Mouse (Mus musculus) frontal cortex, postnatal 25 days (tissue): ENCODE data around the gene Asprv1.

ENCODE experiments used
- DNase-seq, 2 experiments: peaks; one replicate each; pipeline ENCODE4 v3.0.0; 2022; ENCODE audit warnings: low spot score in 2 of 2

Gene Asprv1

DNA sequence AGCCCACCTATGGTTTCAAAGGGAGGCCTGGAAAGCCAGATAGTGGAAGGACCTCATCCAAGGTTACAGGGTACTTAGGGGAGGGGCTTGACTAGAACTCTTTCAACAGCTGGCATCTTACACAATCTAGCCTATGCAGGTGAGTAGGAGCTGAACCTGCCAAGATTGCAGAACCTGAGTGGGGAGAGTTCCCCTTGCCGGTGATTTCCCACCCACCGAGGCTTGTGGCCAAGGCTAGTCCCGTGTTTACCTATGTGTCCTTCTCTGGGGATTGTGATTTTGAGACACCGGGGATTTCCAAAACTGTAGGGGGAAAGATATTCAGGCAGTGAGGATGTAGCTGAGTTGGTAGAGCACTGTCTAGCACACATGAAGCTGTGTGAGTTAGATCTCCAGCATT lies 12.7 kb upstream of the Asprv1 start:
- no peak for DNase-seq

DNA sequence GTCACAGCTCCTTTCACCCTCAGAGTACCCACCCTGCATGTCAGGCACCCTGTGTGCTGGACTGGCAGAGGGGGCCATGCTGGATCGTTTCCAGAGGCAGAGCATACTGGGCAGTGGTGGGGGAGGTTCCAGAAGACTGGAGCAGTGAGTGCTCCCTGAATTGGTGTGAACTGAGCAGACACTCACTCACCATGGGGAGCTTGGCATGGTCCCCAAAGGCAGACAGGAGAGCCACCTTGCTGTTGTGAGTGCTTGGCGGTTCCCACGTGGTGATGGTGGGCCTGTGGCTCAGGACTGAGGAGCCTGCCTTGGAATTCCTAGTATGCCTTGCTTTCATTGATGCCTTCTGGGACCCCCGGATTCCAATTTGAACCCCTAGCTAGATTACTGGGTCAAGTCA lies 4.8 kb upstream of the Asprv1 start:
- no peak for DNase-seq

DNA sequence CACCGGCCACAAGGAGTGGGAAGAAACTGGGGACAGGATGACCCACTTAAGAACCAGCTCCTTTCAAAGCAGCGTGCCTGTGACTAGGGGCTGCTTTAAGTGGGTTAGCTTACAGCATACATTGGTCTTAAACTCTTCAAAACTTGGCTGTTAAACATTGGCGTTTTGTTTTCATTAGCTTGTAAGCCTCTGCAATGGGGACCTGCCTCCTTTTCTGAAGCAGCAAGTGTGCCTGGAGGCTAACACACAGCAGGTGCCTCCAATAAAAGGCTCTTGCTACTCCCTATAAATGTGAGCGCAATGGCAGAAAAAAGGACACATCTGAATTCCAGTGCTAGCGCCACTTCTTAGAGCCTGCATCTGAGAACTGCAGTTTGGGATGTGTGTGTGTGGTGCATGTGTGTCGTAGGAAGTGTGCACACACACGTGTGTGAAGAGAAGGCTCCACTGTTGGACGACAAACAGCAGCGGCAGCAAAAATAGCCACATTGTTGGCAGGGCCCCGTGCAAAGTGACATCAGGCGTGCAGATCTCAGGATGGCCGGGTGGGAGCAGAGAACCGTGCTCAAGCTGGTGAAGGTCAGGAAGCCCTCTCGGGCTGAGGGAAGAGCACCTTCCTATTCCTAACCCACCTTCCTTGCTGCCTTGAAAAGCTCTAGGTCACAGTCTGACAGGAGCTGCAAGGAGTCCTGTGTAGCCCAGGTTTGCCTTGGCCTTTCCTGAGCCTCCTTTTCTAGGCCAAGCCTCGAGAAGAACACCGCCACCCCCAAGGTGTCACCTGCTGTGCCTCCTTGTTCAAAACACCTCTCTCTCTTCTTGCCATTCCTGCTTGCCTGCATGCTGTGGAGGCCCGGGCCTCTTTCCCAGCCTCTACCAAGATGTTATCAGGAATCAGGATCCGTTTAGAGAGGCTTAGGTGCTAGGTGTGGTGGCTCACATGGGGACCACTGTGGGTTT lies 3.6 kb upstream of the Asprv1 start:
- DNase-seq, result no peak

DNA sequence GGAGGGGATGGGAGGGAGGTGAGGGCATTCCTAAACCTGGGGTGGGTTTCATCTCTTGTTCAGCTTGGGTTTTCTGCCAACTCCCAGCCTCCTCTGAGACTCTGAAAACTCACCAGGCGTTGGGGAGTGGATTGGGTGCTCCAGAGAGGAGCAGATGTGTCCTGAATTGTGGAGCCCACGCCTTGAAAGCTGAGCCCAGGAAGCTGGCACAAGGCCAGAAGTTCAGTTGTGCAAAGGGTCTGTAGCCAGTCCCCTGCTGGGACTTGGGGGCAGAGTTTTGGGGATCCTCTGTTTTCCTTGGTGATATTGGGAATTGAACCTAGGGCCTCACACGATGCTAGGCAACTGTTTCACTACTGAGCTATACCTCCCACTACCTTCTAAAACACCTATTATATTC lies 2.2 kb downstream of the Asprv1 start:
- no peak for DNase-seq

DNA sequence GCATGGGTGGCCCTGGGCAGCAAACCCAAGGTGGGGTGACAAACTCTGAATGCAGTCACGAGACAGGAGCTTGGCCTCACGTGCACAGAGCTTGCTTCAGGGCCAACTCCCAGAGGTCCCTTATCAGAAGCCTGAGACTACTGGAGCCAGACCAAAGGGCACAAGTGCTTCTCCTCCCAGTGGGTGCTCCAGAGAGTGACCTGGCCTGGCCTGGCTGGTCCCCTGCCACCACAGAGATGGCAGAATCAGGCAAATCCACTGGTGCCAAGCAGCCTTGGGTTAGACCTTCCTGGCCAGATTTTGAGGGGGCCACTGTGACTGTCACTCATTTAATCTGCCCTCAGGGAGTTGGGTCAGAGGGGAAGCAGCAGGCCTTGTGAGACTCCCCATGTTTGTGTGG lies 8.5 kb downstream of the Asprv1 start:
- DNase-seq, result no peak

DNA sequence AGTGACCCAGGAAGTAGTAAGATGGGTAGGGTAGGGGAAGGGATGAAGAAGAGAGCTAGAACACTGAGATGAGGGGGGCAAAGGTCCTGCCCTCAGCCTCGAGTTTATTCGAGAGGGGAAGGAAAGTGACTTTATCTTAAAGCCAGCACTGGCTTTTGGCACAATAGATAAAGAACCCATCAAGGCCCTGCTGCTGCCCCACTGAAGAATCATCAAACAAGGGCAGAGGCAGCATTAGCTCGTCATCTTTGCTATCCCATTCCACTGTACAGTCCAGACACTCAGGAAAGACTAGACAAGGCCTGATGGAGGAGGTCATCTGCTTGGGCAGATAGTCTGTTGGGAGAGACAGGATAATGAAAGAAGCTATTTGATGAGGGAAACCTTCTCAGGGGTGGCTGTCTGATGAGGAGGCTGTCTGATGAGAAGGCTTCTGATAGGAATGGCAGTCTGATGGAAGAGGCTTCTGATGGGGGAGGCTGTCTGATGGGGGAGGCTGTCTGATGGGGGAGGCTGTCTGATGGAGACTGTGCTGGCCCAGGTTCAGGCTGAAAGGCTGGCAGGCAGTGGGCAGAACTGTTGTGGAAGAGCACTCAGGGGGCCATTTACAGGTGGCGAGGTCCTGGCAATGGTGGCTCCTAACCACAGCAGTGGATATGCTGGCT lies 9.3 kb downstream of the Asprv1 start:
- no peak for DNase-seq

DNA sequence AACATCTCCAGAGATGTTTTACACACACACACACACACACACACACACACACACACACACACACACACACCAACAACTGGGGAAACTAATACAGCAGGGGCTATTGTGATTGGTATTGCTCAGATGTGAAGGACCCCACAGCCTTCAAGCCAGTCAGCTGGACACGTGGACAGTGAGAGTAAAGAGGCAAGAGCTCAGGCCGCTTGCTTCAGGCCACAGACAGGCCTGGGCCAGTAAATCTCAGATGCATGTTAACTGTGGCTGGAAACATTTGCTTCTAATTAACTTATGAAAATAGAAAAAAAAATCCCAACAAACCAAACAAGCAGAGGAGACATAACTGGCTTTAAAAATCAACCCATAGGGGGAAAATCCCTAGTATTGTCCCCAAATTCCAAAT lies 9.9 kb downstream of the Asprv1 start:
- DNase-seq, result no peak

DNA sequence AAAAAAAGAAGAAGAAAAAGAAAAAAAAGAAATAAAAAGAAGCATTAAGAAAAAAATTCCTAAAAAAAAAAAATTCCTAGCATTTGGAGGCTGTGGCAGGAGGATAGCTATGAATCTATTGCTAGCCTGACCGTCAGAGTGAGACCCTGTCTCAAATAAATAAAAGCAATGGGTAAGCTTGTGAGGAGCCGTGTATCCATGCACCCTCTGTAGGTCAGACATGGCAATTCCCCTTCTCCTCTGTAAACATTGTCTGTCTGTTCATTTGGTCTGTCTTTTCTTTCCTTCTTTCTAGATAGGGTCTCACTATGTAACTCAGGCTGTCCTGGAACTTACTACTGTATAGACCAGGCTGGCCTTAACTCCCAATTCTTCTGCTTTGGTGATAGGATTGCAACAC lies 10.5 kb downstream of the Asprv1 start:
- no peak for DNase-seq

DNA sequence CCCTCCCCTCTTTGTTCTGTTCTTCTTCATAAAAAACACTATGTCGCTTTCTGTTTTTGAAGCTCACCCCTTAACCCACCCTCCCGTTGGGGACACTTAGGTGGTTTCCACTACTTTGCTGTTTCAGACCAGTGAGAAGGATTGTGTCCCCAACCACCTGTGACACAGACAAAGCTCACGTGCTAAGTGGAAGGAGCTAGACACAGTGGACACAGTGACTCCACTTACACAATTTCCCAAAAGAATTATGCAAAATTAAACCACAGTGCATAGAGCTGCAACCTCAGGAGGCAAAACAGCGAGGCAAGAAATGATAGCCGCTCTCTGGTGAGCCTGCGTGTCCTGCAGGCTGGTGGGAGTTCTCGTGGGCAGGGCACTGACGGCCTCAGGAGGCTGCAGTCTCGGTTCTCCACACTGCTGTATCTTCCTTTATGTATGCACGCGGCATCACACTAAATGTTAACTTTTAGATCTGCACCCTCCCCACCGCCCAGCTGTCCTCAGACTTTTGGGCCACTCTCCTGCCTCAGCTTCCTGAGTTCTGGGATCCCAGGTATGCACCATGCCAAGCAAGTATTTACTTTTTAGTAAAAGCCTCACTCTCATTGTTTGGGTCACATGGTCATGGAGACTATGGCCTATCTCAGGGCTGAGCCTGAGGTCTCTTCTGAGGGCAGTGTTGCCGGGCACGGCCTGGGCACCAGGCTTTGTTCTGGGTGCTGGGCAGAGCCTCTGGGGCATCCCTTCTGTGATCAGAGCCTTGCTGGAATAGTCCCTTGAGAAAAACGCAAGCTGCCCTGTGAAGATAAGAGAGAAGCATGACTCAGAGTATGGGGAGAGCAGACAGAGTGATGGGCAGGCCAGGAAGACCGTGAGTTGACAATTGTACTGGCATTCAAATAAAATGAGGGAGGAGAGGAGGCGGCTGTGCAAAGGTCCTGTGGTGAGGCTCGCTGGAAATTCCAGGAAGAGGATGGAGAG lies 11.5 kb downstream of the Asprv1 start:
- no peak for DNase-seq

DNA sequence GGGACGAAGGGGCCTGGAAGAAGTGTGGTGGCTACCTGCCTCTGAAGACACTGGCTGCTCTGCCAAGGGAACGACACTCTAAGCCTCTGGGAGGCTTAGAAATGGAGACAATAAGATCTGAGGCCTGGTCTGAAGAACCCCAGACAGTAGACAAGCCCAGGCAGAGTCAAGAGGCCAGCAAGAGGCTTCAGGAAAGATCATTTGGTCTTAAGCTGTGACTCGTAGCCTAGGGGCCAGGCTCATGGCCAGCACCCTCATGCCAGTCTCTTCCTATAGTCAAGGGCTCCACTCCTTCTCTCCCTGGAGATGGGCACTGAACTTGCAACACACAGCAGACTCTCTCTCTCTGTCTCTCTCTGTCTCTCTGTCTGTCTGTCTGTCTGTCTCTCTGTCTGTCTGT lies 12.2 kb downstream of the Asprv1 start:
- DNase-seq, result no peak

DNA sequence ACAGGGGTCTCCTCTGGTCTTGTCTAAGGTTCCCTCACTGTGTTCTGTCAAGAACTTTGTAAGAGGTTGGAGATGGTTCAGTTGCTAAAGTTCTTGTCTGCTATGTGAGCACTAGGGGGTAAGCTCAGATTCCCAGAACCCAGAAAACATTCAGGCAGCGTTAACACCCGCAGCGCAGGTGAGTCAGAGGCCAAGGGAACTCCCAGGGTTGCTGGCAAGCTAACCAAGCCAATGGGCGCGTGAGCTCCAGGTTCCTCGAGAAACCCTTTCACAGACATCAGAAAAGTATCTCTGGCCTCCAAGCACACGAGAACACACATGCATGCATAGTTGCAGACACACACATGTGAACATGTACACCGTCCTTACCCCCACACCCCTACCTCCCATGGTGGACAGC lies 12.8 kb downstream of the Asprv1 start:
- no peak for DNase-seq

DNA sequence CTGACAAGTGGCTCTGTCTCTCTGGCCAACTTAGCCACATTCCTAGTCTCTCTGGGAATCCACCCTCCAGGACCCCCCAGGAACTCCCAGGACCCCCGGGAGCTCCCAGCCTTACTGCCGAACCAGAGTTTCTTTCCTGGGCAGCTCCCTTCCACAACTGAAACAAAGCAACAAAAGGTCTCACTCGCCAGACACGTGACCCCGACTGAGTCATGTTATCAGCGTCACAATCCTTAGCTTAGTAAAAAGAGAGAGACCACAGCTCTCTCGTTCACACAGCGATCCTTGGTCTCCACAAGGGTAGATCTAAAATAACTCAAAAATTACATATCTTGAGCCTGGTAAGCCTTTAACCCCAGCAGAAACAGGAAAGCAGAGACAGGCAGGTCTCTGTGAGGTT lies 13.8 kb downstream of the Asprv1 start:
- DNase-seq, result no peak

DNA sequence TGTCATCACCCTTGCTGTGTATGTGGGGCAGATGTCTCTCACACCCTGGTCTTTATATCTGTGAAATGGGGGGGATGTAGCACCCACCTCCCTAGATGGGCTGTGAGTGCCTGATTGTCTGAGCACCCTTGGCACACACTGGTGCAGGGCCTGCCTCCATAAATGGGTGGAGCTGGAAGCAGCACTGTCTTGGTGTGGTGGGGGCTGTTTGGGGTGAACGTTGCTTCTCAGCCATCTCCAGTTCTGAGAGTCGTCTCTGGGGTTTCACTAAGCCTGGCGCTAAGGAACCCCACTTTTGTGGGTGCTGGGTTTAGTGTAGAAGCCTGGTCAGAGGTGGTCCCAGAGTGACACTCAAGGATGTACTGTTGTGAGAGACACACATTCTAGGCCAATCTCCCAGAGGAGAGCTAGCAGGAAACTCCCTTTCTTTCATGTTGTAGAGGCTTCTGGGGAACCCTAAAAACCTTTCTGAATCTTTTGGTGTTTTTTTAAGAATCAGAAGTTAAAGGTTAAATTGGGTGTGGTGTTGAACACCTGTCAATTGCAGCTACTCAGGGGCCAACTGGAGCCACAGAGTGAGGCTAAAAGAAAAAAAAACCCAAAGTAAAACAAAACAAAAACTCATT lies 16.9 kb downstream of the Asprv1 start:
- no peak for DNase-seq

DNA sequence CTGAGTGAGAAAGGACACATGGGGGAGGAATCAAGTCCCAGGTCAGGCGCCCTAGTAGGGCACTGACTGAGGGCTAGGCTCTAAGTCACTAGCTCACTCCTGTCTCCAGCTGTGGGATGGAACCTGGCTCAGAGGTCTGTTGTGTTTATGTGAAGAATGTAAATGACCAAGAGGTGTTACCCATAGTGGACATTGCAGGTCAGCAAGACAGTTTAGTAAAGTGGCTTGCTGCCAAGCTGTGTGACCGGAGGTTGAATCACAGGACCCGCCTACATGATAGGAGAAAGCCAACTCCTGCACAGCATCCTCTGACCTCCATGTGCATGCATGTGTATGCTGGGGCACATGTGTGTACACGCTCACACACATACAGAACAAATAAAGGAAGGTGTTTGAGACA lies 17.6 kb downstream of the Asprv1 start:
- DNase-seq, result no peak

DNA sequence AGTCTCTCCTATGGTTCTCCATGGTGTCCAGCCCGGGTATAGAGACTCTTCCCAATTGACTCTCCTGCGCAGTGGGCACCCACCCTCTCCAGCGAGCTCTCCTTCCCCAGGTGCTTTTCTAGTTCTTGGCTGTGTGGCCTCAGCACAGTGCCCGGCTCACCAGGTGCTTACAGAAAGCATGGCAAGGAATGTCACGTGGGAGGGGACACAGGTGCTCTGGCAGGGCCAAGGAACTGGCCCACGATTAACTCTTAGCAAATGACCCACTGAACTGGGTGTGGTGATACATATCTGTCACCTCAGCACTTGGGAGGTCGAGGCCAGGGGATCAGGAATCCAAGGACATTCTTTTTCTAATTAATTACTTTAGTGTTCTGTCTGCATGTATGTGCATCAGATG lies 18.2 kb downstream of the Asprv1 start:
- DNase-seq, result no peak

DNA sequence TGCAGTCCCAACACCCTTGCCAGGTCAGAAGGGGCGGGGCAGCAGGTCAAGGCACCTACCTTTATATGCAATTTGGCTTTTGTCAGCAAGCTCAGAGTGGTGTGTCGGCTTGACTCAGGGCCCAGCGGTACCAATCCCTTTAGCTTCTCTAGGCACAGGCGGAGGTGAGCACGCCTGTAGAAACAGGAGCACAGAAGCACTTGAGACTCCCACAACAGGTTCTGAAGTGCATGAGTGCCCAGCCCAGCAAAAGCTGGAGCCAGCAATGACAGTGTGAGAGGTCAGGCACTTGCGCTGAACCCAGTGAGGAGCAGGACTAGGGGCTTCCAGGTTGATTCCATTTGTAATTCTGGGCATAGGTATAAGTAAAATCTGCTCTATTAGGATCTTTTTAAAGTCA lies 25.1 kb downstream of the Asprv1 start:
- no peak for DNase-seq

DNA sequence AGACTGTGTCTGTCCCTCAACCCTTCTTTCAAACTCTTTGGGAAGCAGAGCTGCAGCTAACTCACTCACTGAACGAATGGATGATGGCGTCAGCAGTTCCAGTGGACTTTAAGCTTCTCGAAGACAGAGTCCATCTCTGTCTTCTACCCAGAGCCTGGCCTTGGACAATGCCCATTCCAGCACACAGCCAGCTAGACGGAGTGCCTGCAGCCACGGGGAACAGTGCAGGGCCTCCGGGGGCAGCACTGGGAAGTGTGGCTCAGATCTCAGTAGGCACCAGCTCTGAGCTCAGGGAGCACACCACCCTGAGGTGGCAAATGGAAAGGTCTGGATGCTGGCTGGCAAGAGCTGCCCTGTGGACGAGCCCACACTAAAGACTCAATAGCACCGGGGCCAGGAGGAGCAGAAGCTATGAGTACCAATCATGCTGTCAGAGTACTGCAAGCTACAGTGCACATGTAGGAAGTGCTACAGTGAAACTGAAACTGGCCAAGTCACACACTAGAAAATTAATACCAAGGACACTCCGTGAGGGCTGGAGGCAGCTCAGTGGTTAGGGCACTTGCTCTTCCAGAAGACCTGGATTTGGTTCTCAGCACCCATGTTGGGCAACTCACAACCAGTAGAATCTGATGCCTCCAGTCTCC lies 26.4 kb downstream of the Asprv1 start:
- DNase-seq, result no peak

DNA sequence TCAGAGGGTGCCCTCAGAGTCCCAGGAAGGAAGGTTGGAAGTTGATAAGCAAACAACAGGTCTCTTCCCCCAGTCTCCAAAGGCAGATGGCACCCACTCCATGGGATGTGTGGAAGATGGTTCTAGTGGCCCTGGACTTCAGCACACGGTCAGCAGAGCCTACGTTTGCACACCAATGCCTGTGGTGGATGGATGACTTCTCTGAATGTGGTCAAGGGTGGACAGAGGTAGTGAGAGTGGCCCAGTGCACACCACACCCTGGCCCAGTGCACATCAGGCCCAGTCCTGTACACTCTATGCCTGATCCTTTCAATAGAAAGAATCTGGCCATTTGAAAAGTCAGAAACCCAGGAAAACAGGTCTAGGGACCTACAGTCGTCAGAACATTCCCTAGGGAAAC lies 30.5 kb downstream of the Asprv1 start:
- no peak for DNase-seq

DNA sequence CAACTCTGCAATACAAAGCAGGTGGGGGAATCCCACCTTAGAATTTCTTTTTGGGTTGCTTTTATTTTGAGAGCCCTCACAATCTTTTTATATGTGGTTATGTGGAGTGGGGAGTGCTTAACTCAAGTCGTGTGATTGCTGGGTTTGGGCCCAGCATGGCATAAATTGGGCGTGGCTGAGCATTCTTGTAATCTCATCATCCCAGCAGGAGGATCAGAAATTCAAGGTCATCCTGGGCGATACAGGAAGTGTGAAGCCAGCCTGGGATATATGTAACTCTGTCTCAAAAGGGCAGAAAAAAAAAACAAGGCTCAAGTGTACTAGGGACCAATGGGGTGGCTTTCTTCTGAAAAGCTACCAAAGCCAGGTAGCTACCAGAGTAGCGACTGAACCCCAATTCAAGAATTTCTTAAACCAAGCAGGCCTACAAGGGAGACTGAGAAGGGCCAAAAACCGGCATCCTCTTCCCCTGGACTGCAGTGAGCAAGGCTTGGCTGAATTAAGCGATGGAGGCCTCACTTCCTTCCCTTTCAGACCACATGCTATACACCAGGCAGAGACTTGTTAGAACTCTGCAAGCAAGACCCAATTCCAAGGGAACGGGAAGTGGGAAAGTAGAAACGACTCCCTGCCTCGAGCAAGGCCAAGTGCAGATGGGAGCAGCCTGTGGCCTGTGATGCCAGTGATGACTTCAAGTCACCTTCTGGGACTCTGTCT lies 32.4 kb downstream of the Asprv1 start:
- no peak for DNase-seq

DNA sequence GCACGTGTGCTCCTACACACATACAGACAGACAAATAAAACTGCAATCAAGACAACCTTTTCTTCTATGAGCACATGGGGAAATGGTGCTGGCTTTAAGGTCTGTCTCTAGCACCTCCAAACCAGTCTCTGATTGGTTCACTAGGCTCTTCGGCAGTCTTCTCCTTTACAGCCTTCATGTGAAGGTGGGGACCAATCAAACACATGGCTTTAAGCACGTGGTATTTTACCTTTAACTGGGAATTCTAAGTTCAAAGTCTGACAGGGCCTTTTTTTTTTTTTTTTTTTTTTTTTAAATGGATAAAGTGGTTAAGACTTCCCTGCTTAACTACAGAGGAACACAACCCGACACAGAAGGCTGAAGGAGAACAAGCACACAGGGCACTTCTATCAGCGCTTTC lies 37.1 kb downstream of the Asprv1 start:
- DNase-seq, result no peak
